Mouse (Mus musculus) liver (tissue): ENCODE data around the gene Nisch.

ENCODE experiments used
- DNase-seq: peaks from one replicate; pipeline ENCODE4 v3.0.0-alpha.2; 2020; ENCODE audit warnings: mixed read lengths

The Nisch gene

GRCm38 (mm10) chr14:31129326-31130235, 87.2 kb downstream of the Nisch start:
- peak; percentile 2 for DNase-seq

DNA sequence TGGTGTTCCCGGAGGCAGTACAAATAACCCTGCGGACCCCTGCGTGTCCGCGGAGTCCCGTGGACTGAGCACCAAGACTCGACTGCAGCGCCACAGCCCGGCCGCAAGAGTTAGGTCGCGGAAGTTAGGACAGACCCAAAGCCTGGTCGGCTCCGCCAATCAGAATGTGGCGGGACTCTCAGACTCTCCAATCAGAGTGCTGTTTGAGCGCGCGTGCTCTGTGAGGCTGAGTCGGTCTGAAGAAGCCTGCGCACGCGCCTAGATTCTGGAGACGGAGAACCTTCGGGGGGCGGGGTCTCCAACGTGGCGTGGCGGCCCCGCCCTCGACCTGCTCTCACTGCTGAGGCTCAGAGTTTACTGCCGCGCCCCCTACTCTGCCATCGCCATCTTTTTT, 87.9 kb downstream of the Nisch start, which contains the start of gene Smim4:
Gene Smim4, minus strand, starts transcription at position 131 of the 394 bp plus-strand sequence.
- peak; percentile 98 for DNase-seq

DNA sequence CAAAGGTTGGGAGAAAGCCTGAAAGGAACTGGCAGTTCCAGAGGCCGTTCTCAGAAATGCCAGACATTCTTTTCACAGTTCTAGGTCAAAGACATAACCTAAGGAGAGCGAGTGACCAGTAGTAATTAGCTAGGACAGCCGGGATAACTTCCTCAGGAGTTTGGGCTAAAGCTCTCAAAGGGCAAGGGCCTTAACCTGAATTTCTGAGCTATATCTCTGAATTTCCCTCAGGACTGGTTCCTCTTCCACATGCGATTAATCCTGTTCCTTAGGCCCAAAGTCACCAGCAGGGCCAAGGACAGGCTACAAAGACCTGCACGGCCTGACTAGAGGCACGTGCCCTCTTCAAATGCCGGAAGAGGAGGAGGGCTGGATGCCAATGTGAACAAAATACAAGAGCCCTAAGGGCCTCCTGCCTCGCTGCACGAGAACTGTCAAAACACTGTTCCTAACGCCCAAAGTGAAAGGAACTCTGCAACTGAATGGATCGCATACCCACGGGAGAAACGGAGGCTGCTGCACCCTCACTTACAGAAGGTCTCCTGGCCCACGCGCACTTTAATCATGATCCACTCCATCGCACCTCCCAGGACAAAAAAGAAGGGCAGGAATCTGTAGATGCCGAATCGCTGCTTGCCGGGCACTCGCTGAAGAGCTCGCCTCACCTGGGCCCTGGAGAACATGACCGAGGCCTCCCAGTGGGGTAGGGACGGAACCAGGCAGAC, 88.5 kb downstream of the Nisch start:
- peak; percentile 51 for DNase-seq

- DNase-seq, result peak; percentile 61
These were observed 89.9 kb downstream of the Nisch start for GRCm38 (mm10) chr14:31126826-31127225.

DNA sequence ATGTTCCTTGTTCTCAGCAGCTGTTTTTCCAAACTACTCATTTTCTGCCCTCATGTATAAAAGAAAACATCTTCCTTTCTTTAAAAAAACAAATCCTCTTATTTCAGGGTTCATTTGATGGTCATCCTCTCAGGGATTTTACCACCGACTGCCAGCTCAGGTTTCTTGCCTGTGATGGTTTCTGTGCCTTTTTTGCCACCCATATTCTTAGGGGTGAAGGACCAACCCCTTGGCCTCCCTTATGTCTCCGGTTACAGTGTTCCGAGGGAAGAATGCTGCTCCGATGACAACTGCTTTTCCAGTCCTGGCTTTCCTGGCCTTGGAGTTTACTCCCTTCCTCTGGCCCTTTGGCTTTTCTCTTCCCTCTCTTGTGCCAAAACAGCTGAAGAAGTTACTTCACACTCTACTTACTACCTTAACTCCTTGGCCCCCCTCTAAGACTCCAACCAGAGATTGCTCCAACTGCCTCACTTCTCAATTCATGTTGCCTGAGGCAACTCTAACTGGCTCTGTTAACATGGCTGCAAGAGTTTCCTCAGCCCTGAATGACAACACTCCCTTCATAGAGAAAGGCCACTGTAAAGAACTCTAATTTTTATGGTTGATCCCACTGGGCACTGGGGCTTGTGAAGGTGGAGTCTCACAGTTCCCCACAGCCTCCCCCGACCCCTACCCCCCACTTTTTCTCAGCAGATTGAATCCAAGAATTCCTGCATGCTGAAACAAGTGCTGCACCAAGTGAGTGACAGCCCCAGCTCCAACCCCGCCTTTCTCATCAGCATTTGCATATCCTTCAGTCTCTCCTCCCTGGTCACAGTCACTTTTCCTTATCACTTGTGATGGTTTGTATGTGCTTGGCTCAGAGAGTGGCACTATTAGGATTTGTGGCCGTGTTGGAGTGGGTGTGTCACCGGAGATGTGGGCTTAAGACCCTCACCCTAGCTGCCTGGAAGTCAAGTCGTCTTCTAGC, 91.4 kb downstream of the Nisch start:
- DNase-seq, result peak; percentile 39
